Mouse (Mus musculus): ENCODE data around the gene Grhl1.

DNA sequence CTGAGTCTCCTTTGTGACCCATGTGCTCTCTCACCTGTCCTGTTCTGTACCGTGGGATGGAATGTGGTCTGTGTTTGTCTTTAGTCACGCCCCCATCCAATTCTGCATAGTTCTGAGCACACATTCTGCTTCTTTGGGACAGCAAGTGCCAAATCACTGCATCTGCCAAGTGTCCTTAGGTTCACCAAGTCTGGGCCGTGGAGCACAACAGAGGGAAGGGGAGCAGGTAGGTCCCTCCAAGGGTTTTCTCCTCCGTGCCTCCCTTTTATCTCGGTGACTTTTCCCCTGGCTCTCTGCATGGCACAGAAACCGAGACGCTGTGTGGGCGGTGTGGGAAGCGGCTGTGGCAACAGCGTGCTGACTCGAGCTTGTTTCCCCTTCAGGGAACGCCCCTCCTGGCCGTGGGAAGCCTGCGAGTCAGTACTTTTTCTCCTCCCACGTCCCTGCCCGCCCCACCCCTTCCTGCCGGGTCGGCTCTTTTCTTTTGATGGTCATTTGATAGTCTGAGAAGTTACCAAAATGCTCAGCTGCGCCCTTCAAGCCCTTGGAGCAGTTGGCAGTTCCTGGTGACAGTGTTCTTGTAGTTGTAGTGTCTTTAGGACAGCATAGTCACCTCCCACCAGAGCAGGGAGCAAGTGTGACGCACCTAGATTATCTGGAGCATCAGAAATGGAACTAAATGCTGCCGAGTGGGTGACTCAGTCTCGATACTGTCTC lies 21.0 kb downstream of the Grhl1 start:
- no peak; the same call in 1 of the 2 replicates for TF ChIP-seq CTCF (IDR thresholded peaks at IDR 0.05)
- no peak; the same call in none of the 2 replicates for TF ChIP-seq EP300 (IDR thresholded peaks at IDR 0.05)

Data from lung, postnatal 0 days (tissue).